Mouse (Mus musculus) cortical plate, adult 2 months (tissue): ENCODE results near the gene Supt3. TPM values are rescaled to one million over a fixed set of nuclear protein-coding genes. Genes with fewer than 3 reads are reported as not detected.

Source experiments
- H3K27ac ChIP-seq: fragments of 200-500 bp; 2 replicates; pipeline ENCODE4 v1.5.1; 2012; ENCODE audit warnings: low read length, control low read depth, inconsistent platforms; ENCODE audit not compliant: insufficient read depth
- H3K4me1 ChIP-seq: fragments of 200-500 bp; 2 replicates; pipeline ENCODE4 v1.6.1; 2011; ENCODE audit warnings: low read length; ENCODE audit not compliant: control insufficient read depth, insufficient read depth
- H3K4me3 ChIP-seq: fragments of 200-500 bp; 2 replicates; pipeline ENCODE4 v1.5.1; 2011; ENCODE audit warnings: mild to moderate bottlenecking, low read length, control low read depth; ENCODE audit not compliant: insufficient read depth
- CTCF ChIP-seq: fragments of 200-500 bp; IDR thresholded peaks from 2 replicates; pipeline ENCODE4 v1.5.1; 2011; ENCODE audit warnings: mild to moderate bottlenecking, control low read depth, low read length; ENCODE audit not compliant: insufficient read depth; ENCODE audit errors: extremely low read depth
- POLR2A ChIP-seq: fragments of 200-500 bp; IDR thresholded peaks from 2 replicates; pipeline ENCODE4 v1.6.1; 2011; ENCODE audit warnings: mild to moderate bottlenecking, low read length, control low read depth; ENCODE audit not compliant: insufficient read depth; ENCODE audit errors: extremely low read depth
- polyA plus RNA-seq: library from polyadenylated mRNA; depleted of rRNA; stranded (reverse); fragments of >200 nt; gene quantifications from 2 replicates; pipeline ENCODE4 v1.2.3, GENCODE M21; 2012; rRNA removed

Supt3 gene
- polyA plus RNA-seq, 1 experiment = 6.9 TPM

- no peak overlapping the region for H3K4me3 ChIP-seq
- no peaks in the 10 kb centered on the region for H3K4me1 ChIP-seq
- no peak overlapping the region for H3K27ac ChIP-seq
- TF ChIP-seq CTCF = no peak
- no peak for TF ChIP-seq POLR2A
Measured at GRCm38 (mm10) chr17:45144656-45145055, 367.7 kb downstream of the Supt3 start.

DNA sequence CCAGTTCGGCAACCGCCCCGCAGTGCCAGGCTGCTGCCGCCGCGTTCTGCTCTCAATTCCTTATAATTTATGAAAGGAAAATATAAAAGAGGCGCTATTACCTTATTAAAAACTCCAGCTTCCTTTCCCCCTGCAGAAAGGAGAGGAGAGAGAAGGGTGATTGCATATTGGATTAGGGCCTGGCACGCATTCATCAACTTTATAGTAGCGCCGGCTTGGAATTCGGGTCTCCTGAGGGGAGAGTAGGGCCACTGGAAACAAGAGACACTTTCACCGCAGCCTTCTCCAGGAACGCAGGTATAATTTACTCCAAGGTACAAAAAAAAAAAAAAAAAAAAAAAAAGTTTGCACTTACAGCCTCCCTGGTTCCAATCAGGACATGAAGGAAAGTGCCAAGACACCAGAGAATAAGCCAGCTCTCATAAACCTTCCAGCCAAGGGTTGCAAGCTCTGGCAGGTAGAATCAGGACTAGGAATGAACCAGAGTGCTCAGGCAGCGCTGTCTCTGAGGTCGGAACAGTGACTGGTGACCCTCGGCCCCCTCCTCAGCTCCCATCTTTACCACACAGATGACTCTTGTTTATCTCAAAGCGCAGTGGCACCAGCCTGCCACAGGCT, 374.5 kb downstream of the Supt3 start:
- H3K27ac ChIP-seq = no peak overlapping the region
- no peaks in the 10 kb centered on the region for H3K4me1 ChIP-seq
- TF ChIP-seq POLR2A (no peak), CTCF (no peak)
- H3K4me3 ChIP-seq = no peak overlapping the region

DNA sequence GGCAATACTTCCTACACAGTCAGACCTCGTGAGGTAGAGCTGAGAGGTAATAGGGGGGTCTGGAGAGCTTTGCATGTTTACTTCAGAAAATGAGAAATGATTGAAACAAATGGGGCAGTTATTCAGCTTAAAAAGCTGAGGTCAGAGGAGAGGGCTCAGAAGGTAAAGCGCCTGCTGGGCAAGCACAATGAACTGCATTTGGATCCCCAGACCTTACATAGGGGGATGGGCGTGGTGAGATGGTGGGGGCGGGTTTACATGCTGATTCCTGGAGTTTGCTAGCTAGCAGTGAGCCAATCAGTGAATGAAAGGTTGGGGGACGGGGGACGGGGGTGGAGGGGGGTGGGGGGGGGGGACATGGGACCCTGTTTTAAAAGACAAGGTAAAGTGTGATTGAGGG, 376.8 kb downstream of the Supt3 start:
- TF ChIP-seq POLR2A (no peak), CTCF (no peak)
- Histone ChIP-seq H3K4me3 (no peak overlapping the region), H3K4me1 (no peaks in the 10 kb centered on the region), H3K27ac (no peak overlapping the region)

GRCm38 (mm10) chr17:45158171-45158691, 381.3 kb downstream of the Supt3 start:
- TF ChIP-seq POLR2A (no peak), CTCF (no peak)
- Histone ChIP-seq H3K4me3 (no peak overlapping the region), H3K27ac (no peak overlapping the region)

DNA sequence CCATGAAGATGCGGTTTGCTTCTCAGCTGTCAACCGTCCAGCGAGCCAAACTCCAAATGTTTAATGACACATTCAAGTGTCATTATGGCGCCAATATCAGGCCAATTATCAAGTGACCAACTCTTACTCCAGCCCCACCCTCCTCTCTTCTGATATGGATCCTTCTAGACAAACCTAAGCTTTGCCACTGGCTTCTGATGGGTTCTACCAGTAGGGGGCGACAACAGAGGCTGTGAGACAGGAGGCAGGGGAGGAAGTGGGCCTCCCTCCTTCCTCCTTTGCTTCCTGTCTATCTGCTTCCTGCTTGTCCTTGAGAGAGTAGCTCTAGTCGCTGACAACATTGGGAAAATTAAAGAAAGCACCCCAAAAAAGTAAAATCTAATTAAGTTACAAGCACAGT, 383.7 kb downstream of the Supt3 start:
- Histone ChIP-seq H3K4me1 (no peaks in the 10 kb centered on the region), H3K4me3 (no peak overlapping the region), H3K27ac (no peak overlapping the region)
- TF ChIP-seq POLR2A = no peak
- no peak for TF ChIP-seq CTCF

More at GRCm38 (mm10) chr17:45158171-45158691, 381.3 kb downstream of the Supt3 start:
- no peaks in the 10 kb centered on the region for H3K4me1 ChIP-seq

- peaks cover 2% of the 10 kb centered on the region; the same call in 1 of the 2 replicates for H3K4me1 ChIP-seq
- TF ChIP-seq CTCF (no peak), POLR2A (no peak)
- H3K27ac ChIP-seq = no peak overlapping the region
- H3K4me3 ChIP-seq = no peak overlapping the region
Measured at GRCm38 (mm10) chr17:45165741-45166140, 388.8 kb downstream of the Supt3 start.

Other genes starting within 250 kb of the Supt3 start
- 7.7 and 9.6 TPM in 2 replicates for gene Runx2, start 37.6 kb downstream of the Supt3 start, polyA plus RNA-seq